Mouse (Mus musculus) hindbrain, postnatal 0 days (tissue): ENCODE data around the gene Kdm5c. TPM values are rescaled to one million over a fixed set of nuclear protein-coding genes. Genes with fewer than 3 reads are reported as not detected.

ENCODE experiments used
- ATAC-seq: fragments of 200-750 bp; cut with Nextera tagmentation; 2 replicates; pipeline ENCODE4 v1.8.0; 2017; ENCODE audit warnings: mild to moderate bottlenecking, moderate TSS enrichment, moderate library complexity
- DNase-seq: peaks from one replicate; pipeline ENCODE4 v3.0.0-alpha.2; 2015; ENCODE audit warnings: low spot score
- H3K27ac ChIP-seq: fragments of 300-500 bp; sonication (generic); 2 replicates; pipeline ENCODE4 v1.5.1; 2014; ENCODE audit warnings: mild to moderate bottlenecking
- H3K27me3 ChIP-seq: fragments of 300-500 bp; sonication (generic); 2 replicates; pipeline ENCODE4 v1.6.1; 2014; ENCODE audit warnings: low read length, mixed read lengths; ENCODE audit not compliant: insufficient read depth
- H3K36me3 ChIP-seq: fragments of 300-500 bp; sonication (generic); 2 replicates; pipeline ENCODE4 v1.6.1; 2014; ENCODE audit warnings: low read length, mixed read lengths; ENCODE audit not compliant: insufficient read depth
- H3K4me1 ChIP-seq: fragments of 300-500 bp; sonication (generic); 2 replicates; pipeline ENCODE4 v1.6.1; 2014; ENCODE audit warnings: antibody characterized with exemption, low read length, mixed read lengths; ENCODE audit not compliant: insufficient read depth
- H3K4me2 ChIP-seq: fragments of 300-500 bp; sonication (generic); 2 replicates; pipeline ENCODE4 v1.6.1; 2014; ENCODE audit warnings: low read depth, mild to moderate bottlenecking, low read length, moderate library complexity, mixed read lengths
- H3K4me3 ChIP-seq: fragments of 300-500 bp; sonication (generic); 2 replicates; pipeline ENCODE4 v1.5.1; 2014; ENCODE audit warnings: low read length
- H3K9ac ChIP-seq: fragments of 300-500 bp; sonication (generic); replicated peaks from 2 replicates; pipeline ENCODE4 v1.6.1; 2014; ENCODE audit warnings: mild to moderate bottlenecking, low read length, moderate library complexity, mixed read lengths
- H3K9me3 ChIP-seq: fragments of 300-500 bp; sonication (generic); 2 replicates; pipeline ENCODE4 v1.6.1; 2016; ENCODE audit warnings: low read length, mixed read lengths
- CTCF ChIP-seq: IDR thresholded peaks from 2 replicates; pipeline ENCODE4 v1.5.1; 2016; ENCODE audit warnings: antibody characterized with exemption, control low read depth, low read depth
- WGBS: fragments of 180-500 bp; shearing (Covaris S2); extraction: QIAGEN DNeasy Blood & Tissue Kit; methylation state at CpG from one replicate; pipeline ENCODE4 v1.1.7; 2014; 5-methylcytosine and 5-hydroxymethylcytosine counted together
- polyA plus RNA-seq: library from polyadenylated mRNA; unstranded; fragments of >200 nt; fragmentation: Nextera tagmentation; extraction: Ambion mirVana; gene quantifications from 2 replicates; pipeline ENCODE4 v1.2.1, GENCODE M21; 2015
- total RNA-seq: library from RNA; depleted of rRNA; stranded (reverse); fragments of >200 nt; gene quantifications from 2 replicates; pipeline ENCODE4 v1.2.3, GENCODE M21; 2014

Kdm5c gene
- total and polyA plus RNA-seq, 2 experiments from 2014 or later: 24.5 to 55.6 TPM

GRCm38 (mm10) chrX:152202422-152203103 is 30.3 kb upstream of the Kdm5c start:
- Histone ChIP-seq H3K36me3 (no peaks in the 10 kb centered on the region), H3K27me3 (no peaks in the 10 kb centered on the region; the same call in 1 of the 2 replicates), H3K9me3 (no peaks in the 10 kb centered on the region), H3K27ac (no peak overlapping the region), H3K4me2 (no peak overlapping the region), H3K4me3 (no peak overlapping the region), H3K4me1 (0 out of 2 replicates have a peak, but pooled peaks cover 5% of the 10 kb centered on the region), H3K9ac (no peak overlapping the region)
- TF ChIP-seq CTCF: no peak
- DNase-seq (no peak), ATAC-seq (no peak)
- 38% methylated on average over 8 of the region's 8 CpGs for WGBS

GRCm38 (mm10) chrX:152203247-152203646 is 29.6 kb upstream of the Kdm5c start:
- no peak overlapping the region for H3K4me2 ChIP-seq
- H3K27me3 ChIP-seq: no peaks in the 10 kb centered on the region; the same call in 1 of the 2 replicates
- no peak overlapping the region for H3K27ac ChIP-seq
- DNase-seq (no peak), ATAC-seq (no peak)
- H3K4me1 ChIP-seq: 0 out of 2 replicates have a peak, but pooled peaks cover 1% of the 10 kb centered on the region
- H3K9me3 ChIP-seq: no peaks in the 10 kb centered on the region
- WGBS: 63% methylated on average over 4 of the region's 4 CpGs
- H3K4me3 ChIP-seq: no peak overlapping the region
- H3K36me3 ChIP-seq: no peaks in the 10 kb centered on the region
- TF ChIP-seq CTCF: no peak
- H3K9ac ChIP-seq: no peak overlapping the region

- Histone ChIP-seq H3K4me1 (no peaks in the 10 kb centered on the region), H3K27me3 (no peaks in the 10 kb centered on the region; the same call in 1 of the 2 replicates), H3K9me3 (no peaks in the 10 kb centered on the region), H3K27ac (no peak overlapping the region), H3K36me3 (no peaks in the 10 kb centered on the region), H3K9ac (no peak overlapping the region), H3K4me3 (no peak overlapping the region), H3K4me2 (no peak overlapping the region)
- TF ChIP-seq CTCF: no peak
- 97% methylated on average over 1 of the region's 1 CpGs for WGBS
- ATAC-seq: no peak
- no peak for DNase-seq
Observed at GRCm38 (mm10) chrX:152205486-152205885, 27.3 kb upstream of the Kdm5c start.

GRCm38 (mm10) chrX:152214703-152215102 is 18.1 kb upstream of the Kdm5c start:
- Histone ChIP-seq H3K27me3 (no peaks in the 10 kb centered on the region; the same call in 1 of the 2 replicates), H3K27ac (no peak overlapping the region), H3K36me3 (no peaks in the 10 kb centered on the region), H3K9ac (no peak overlapping the region), H3K4me3 (no peak overlapping the region), H3K4me1 (no peaks in the 10 kb centered on the region), H3K9me3 (no peaks in the 10 kb centered on the region), H3K4me2 (no peak overlapping the region)
- ATAC-seq: no peak
- DNase-seq: no peak
- WGBS: 95% methylated on average over 1 of the region's 1 CpGs
- no peak for TF ChIP-seq CTCF

GRCm38 (mm10) chrX:152218529-152218928 is 14.3 kb upstream of the Kdm5c start:
- H3K9me3 ChIP-seq: no peaks in the 10 kb centered on the region
- ATAC-seq (no peak), DNase-seq (no peak)
- no peaks in the 10 kb centered on the region for H3K4me1 ChIP-seq
- no peak overlapping the region for H3K4me3 ChIP-seq
- H3K27me3 ChIP-seq: no peaks in the 10 kb centered on the region
- no peaks in the 10 kb centered on the region for H3K36me3 ChIP-seq
- H3K9ac ChIP-seq: no peak overlapping the region
- no peak for TF ChIP-seq CTCF
- H3K27ac ChIP-seq: no peak overlapping the region
- 95% methylated on average over 2 of the region's 2 CpGs for WGBS
- H3K4me2 ChIP-seq: no peak overlapping the region

GRCm38 (mm10) chrX:152221721-152222120 is 11.1 kb upstream of the Kdm5c start:
- no peaks in the 10 kb centered on the region for H3K36me3 ChIP-seq
- no peaks in the 10 kb centered on the region for H3K4me1 ChIP-seq
- no peak for TF ChIP-seq CTCF
- H3K9me3 ChIP-seq: no peaks in the 10 kb centered on the region
- H3K9ac ChIP-seq: no peak overlapping the region
- H3K4me3 ChIP-seq: no peak overlapping the region
- WGBS: 63% methylated on average over 4 of the region's 4 CpGs
- H3K27me3 ChIP-seq: no peaks in the 10 kb centered on the region; the same call in 1 of the 2 replicates
- ATAC-seq: no peak
- H3K27ac ChIP-seq: no peak overlapping the region
- no peak for DNase-seq
- no peak overlapping the region for H3K4me2 ChIP-seq

- Histone ChIP-seq H3K27ac (no peak overlapping the region), H3K4me1 (no peaks in the 10 kb centered on the region), H3K4me3 (no peak overlapping the region), H3K9ac (no peak overlapping the region), H3K4me2 (no peak overlapping the region), H3K9me3 (no peaks in the 10 kb centered on the region), H3K36me3 (no peaks in the 10 kb centered on the region), H3K27me3 (no peaks in the 10 kb centered on the region; the same call in 1 of the 2 replicates)
- 60% methylated on average over 9 of the region's 9 CpGs for WGBS
- ATAC-seq (no peak), DNase-seq (no peak)
- no peak for TF ChIP-seq CTCF
Observed at GRCm38 (mm10) chrX:152222226-152222625, 10.6 kb upstream of the Kdm5c start.
